Mouse (Mus musculus): Measurements from ENCODE around the gene Nup62.

Gene Nup62

GRCm38 (mm10) chr7:44818751-44819235 is 2.9 kb downstream of the Nup62 start:
- peak; percentile 64 for DNase-seq (ENCODE audit: low read depth, low spot score)

- DNase-seq (ENCODE audit: low read depth, low spot score): no peak
Observed at GRCm38 (mm10) chr7:44819391-44819790, 3.5 kb downstream of the Nup62 start.

GRCm38 (mm10) chr7:44819863-44820262 is 4.0 kb downstream of the Nup62 start:
- DNase-seq (ENCODE audit: low read depth, low spot score): no peak

- no peak for DNase-seq (ENCODE audit: low read depth, low spot score)
Observed at GRCm38 (mm10) chr7:44820525-44820924, 4.6 kb downstream of the Nup62 start.

- no peak for DNase-seq (ENCODE audit: low read depth, low spot score)
Observed at GRCm38 (mm10) chr7:44821666-44822448, 6.0 kb downstream of the Nup62 start.

- no peak for DNase-seq (ENCODE audit: low read depth, low spot score)
Observed at GRCm38 (mm10) chr7:44823409-44823808, 7.5 kb downstream of the Nup62 start.

- peak; percentile 84 for DNase-seq (ENCODE audit: low read depth, low spot score)
Observed at GRCm38 (mm10) chr7:44824872-44825271, 9.0 kb downstream of the Nup62 start.

- no peak for DNase-seq (ENCODE audit: low read depth, low spot score)
Observed at GRCm38 (mm10) chr7:44826771-44827170, 10.9 kb downstream of the Nup62 start.

GRCm38 (mm10) chr7:44828706-44829105 is 12.8 kb downstream of the Nup62 start:
- DNase-seq (ENCODE audit: low read depth, low spot score): no peak

- no peak for DNase-seq (ENCODE audit: low read depth, low spot score)
Observed at GRCm38 (mm10) chr7:44832763-44833162, 16.9 kb downstream of the Nup62 start.

- no peak for DNase-seq (ENCODE audit: low read depth, low spot score)
Observed at GRCm38 (mm10) chr7:44835373-44836015, 19.6 kb downstream of the Nup62 start.

GRCm38 (mm10) chr7:44836016-44836404 is 20.1 kb downstream of the Nup62 start:
- DNase-seq (ENCODE audit: low read depth, low spot score): no peak

- no peak for DNase-seq (ENCODE audit: low read depth, low spot score)
Observed at GRCm38 (mm10) chr7:44836423-44837053, 20.6 kb downstream of the Nup62 start.

GRCm38 (mm10) chr7:44838073-44838472 is 22.2 kb downstream of the Nup62 start:
- DNase-seq (ENCODE audit: low read depth, low spot score): no peak

- DNase-seq (ENCODE audit: low read depth, low spot score): no peak
Observed at GRCm38 (mm10) chr7:44839171-44839490, 23.2 kb downstream of the Nup62 start.

- DNase-seq (ENCODE audit: low read depth, low spot score): peak; percentile 69
Observed at GRCm38 (mm10) chr7:44839491-44840191, 23.8 kb downstream of the Nup62 start.

GRCm38 (mm10) chr7:44840426-44840825 is 24.5 kb downstream of the Nup62 start:
- no peak for DNase-seq (ENCODE audit: low read depth, low spot score)

- no peak for DNase-seq (ENCODE audit: low read depth, low spot score)
Observed at GRCm38 (mm10) chr7:44841825-44842463, 26.1 kb downstream of the Nup62 start.

GRCm38 (mm10) chr7:44845006-44845405 is 29.1 kb downstream of the Nup62 start:
- DNase-seq (ENCODE audit: low read depth, low spot score): no peak

- DNase-seq (ENCODE audit: low read depth, low spot score): no peak
Observed at GRCm38 (mm10) chr7:44846804-44847203, 30.9 kb downstream of the Nup62 start.

- DNase-seq (ENCODE audit: low read depth, low spot score): no peak
Observed at GRCm38 (mm10) chr7:44847772-44848171, 31.9 kb downstream of the Nup62 start.
